Comparison of ENCODE assay signal across 8 mouse cellular contexts in genomic region chr11:102777598-102777997, GRCm38 (mm10). TPM values are rescaled to one million over a fixed set of nuclear protein-coding genes. Genes with fewer than 3 reads are reported as not detected.
DNase-seq lines count a peak whose midpoint lies in the region; ATAC-seq and TF ChIP-seq lines count a peak whose summit lies in the region.

No protein-coding gene starts in this region.

- peak; percentile 47 for DNase-seq in ES-E14 (ENCODE audit: low read depth, low spot score)
- peak; percentile 70 for DNase-seq in heart, postnatal 25 days (ENCODE audit: low spot score)
- peak; percentile 79 to 80 for DNase-seq in layer of hippocampus, postnatal 10 days (ENCODE audit: low spot score in 2 of 2)
- peak; percentile 76 for DNase-seq in mesoderm, embryonic 11.5 days (ENCODE audit: low read depth, low spot score)
- DNase-seq in thymus, postnatal 14 days = no peak

- H3K27me3 ChIP-seq in forebrain, embryonic 13.5 days = no peaks in the 10 kb centered on the region
- H3K27me3 ChIP-seq in stomach, embryonic 14.5 days (ENCODE audit: control insufficient read depth, insufficient read depth, low read length) = no peaks in the 10 kb centered on the region

- H3K9me3 ChIP-seq in ES-E14 (ENCODE audit: control insufficient read depth, insufficient read depth, low read depth, low read length) = no peaks in the 10 kb centered on the region
- H3K9me3 ChIP-seq in forebrain, embryonic 13.5 days (replicated peaks) = no peaks in the 10 kb centered on the region
- no peaks in the 10 kb centered on the region for H3K9me3 ChIP-seq in stomach, embryonic 14.5 days (ENCODE audit: control insufficient read depth, low read depth, low read length)

- peaks cover 2 to 16% of the 10 kb centered on the region in 2 experiments; a peak in 3 of 4 replicates for H3K4me1 ChIP-seq in ES-E14 (ENCODE audit: control insufficient read depth in 2 of 2, insufficient read depth in 2 of 2, low read length in 2 of 2, poor library complexity in 1 of 2)
- peaks cover 2% of the 10 kb centered on the region for H3K4me1 ChIP-seq in bone marrow, adult 2 months (ENCODE audit: control insufficient read depth, insufficient read depth, low read length)
- peaks cover 39% of the 10 kb centered on the region for H3K4me1 ChIP-seq in forebrain, embryonic 13.5 days
- peaks cover 18% of the 10 kb centered on the region; the same call in 1 of the 2 replicates for H3K4me1 ChIP-seq in stomach, embryonic 14.5 days (ENCODE audit: control insufficient read depth, insufficient read depth, low read length)

- 70% methylated on average over 21 of the region's 21 CpGs for WGBS in bone marrow, adult 2 months
- 31% methylated on average over 21 of the region's 21 CpGs for WGBS in forebrain, embryonic 13.5 days
- WGBS in stomach, embryonic 14.5 days = 30% methylated on average over 21 of the region's 21 CpGs

- H3K36me3 ChIP-seq in ES-E14 (ENCODE audit: control insufficient read depth, insufficient read depth, low read length, poor library complexity, severe bottlenecking) = peaks cover 7% of the 10 kb centered on the region; the same call in 1 of the 2 replicates
- peaks cover 17% of the 10 kb centered on the region for H3K36me3 ChIP-seq in forebrain, embryonic 13.5 days (ENCODE audit: poor library complexity, severe bottlenecking)
- no peaks in the 10 kb centered on the region for H3K36me3 ChIP-seq in stomach, embryonic 14.5 days (ENCODE audit: control insufficient read depth, insufficient read depth, low read length)

- peak overlapping the region; percentile 46 for H3K4me2 ChIP-seq in forebrain, embryonic 13.5 days
- H3K4me2 ChIP-seq in stomach, embryonic 14.5 days (replicated peaks; ENCODE audit: low read depth, low read length) = peak overlapping the region; percentile 45

- in situ Hi-C loops in ES-E14 (cut with MboI; ENCODE audit: low sequenced_read_pairs in 2 of 2, unreplicated experiment in 2 of 2) = loop anchor here in 1 of 2 experiments (5.0 kb wide), 1 partner anchor 75 kb away; no protein-coding TSS in a partner anchor

- TF ChIP-seq POLR2A in bone marrow, adult 2 months (IDR thresholded peaks at IDR 0.05; ENCODE audit: borderline replicate concordance, control insufficient read depth, low read depth, low read length) = no peak

- H3K9ac ChIP-seq in ES-E14 (ENCODE audit: insufficient read depth, low read depth, low read length, poor library complexity, severe bottlenecking) = no peak overlapping the region
- peak overlapping the region; percentile 45; the same call in 1 of the 2 replicates for H3K9ac ChIP-seq in forebrain, embryonic 13.5 days
- peak overlapping the region; percentile 32; the same call in 1 of the 2 replicates for H3K9ac ChIP-seq in stomach, embryonic 14.5 days (replicated peaks; ENCODE audit: low read depth, low read length)

- intact Hi-C loops in heart, postnatal 25 days (cut with DNase I) = loop anchor here (1.0 to 2.0 kb wide), 2 partner anchors 41 to 75 kb away; partner anchors contain the start of gene Gjc1

- ATAC-seq in forebrain, embryonic 13.5 days = no peak
- ATAC-seq in stomach, embryonic 14.5 days (ENCODE audit: insufficient number of reproducible peaks, insufficient read depth, low FRiP score, low read depth) = no peak

- no peak overlapping the region for H3K27ac ChIP-seq in ES-E14 (ENCODE audit: insufficient read depth, low read depth, low read length, poor library complexity, severe bottlenecking)
- no peak overlapping the region for H3K27ac ChIP-seq in bone marrow, adult 2 months (ENCODE audit: control insufficient read depth, insufficient read depth, low read depth, low read length, poor library complexity)
- H3K27ac ChIP-seq in forebrain, embryonic 13.5 days = 0 out of 2 replicates have a peak overlapping the region, but pooled peaks have one; percentile 14
- H3K27ac ChIP-seq in stomach, embryonic 14.5 days (ENCODE audit: low read length) = no peak overlapping the region

- peak overlapping the region; percentile 25 to 38; a peak in 2 of 4 replicates for H3K4me3 ChIP-seq in ES-E14 (ENCODE audit: insufficient read depth in 1 of 2, low read depth in 1 of 2, low read length in 2 of 2, poor library complexity in 1 of 2, severe bottlenecking in 1 of 2)
- H3K4me3 ChIP-seq in bone marrow, adult 2 months (replicated peaks; ENCODE audit: control insufficient read depth, low read depth, low read length) = no peak overlapping the region
- 0 out of 2 replicates have a peak overlapping the region, but pooled peaks have one; percentile 6 for H3K4me3 ChIP-seq in forebrain, embryonic 13.5 days
- H3K4me3 ChIP-seq in stomach, embryonic 14.5 days (ENCODE audit: low read depth, low read length) = no peak overlapping the region

- peak; percentile 73 for TF ChIP-seq CTCF in bone marrow, adult 2 months (IDR thresholded peaks at IDR 0.05; ENCODE audit: control insufficient read depth, insufficient read depth, low read length)

TF ChIP-seq in ES-E14, 5 proteins besides CTCF, POLR2A, EP300 and RAD21:
- TF ChIP-seq ZNF384 (IDR thresholded peaks at IDR 0.05; ENCODE audit: low read depth, low read length) (no peak), ZC3H11A (IDR thresholded peaks at IDR 0.05; ENCODE audit: borderline replicate concordance, low read depth, low read length) (peak; percentile 23; the same call in 1 of the 2 replicates), CHD2 (IDR thresholded peaks at IDR 0.05; ENCODE audit: low read depth, low read length) (no peak), HCFC1 (IDR thresholded peaks at IDR 0.05; ENCODE audit: borderline replicate concordance, insufficient read depth, low read length) (no peak), MAFK (IDR thresholded peaks at IDR 0.05; ENCODE audit: insufficient read depth, low read depth, low read length) (no peak)

RNA-seq across cellular contexts. Expression of gene Adam11, which starts 16.4 kb away (rescaled TPM):
- 1.7 and 2.5 TPM in 2 replicates for total RNA-seq in ES-E14 (2012; rRNA removed)
- 2.9 and 11.8 TPM in 2 replicates for polyA plus RNA-seq in bone marrow, adult 2 months (2011; ENCODE audit: insufficient read depth, insufficient read length, low replicate concordance, missing spikeins)
- polyA plus RNA-seq in forebrain, embryonic 13.5 days (2015; fragmentation: Nextera tagmentation; extraction: Ambion mirVana) = 16.1 and 22.6 TPM in 2 replicates
- total RNA-seq in heart, postnatal 25 days (2021) = 1 to 10 TPM; 3.8 to 4.1 TPM
- total RNA-seq in layer of hippocampus, postnatal 10 days (2021) = 100 to 1,000 TPM; 130 to 149 TPM
- polyA plus RNA-seq in stomach, embryonic 14.5 days (2014; fragmentation: Nextera tagmentation; extraction: Ambion mirVana) = 5.5 and 6.8 TPM in 2 replicates

RNA-seq across cellular contexts. Expression of gene Gjc1, which starts 41.9 kb away (rescaled TPM):
- total RNA-seq in ES-E14 (2012; rRNA removed) = 74.8 and 77.1 TPM in 2 replicates
- polyA plus RNA-seq in bone marrow, adult 2 months (2011; ENCODE audit: insufficient read depth, insufficient read length, low replicate concordance, missing spikeins) = 0.41 and 3.4 TPM in 2 replicates
- polyA plus RNA-seq in forebrain, embryonic 13.5 days (2015; fragmentation: Nextera tagmentation; extraction: Ambion mirVana) = 68.3 and 69.2 TPM in 2 replicates
- 10 to 100 TPM; 27.4 to 29.2 TPM for total RNA-seq in heart, postnatal 25 days (2021)
- 10 to 100 TPM; 15.4 to 17.6 TPM for total RNA-seq in layer of hippocampus, postnatal 10 days (2021)
- 57.0 and 64.8 TPM in 2 replicates for polyA plus RNA-seq in stomach, embryonic 14.5 days (2014; fragmentation: Nextera tagmentation; extraction: Ambion mirVana)

RNA-seq across cellular contexts. Expression of gene Higd1b, which starts 58.1 kb away (rescaled TPM):
- 1.0 TPM in 1 of 2 replicates, not detected in the other for total RNA-seq in ES-E14 (2012; rRNA removed)
- 2.1 TPM in 1 of 2 replicates, not detected in the other for polyA plus RNA-seq in bone marrow, adult 2 months (2011; ENCODE audit: insufficient read depth, insufficient read length, low replicate concordance, missing spikeins)
- polyA plus RNA-seq in forebrain, embryonic 13.5 days (2015; fragmentation: Nextera tagmentation; extraction: Ambion mirVana) = 1.2 and 2.0 TPM in 2 replicates
- total RNA-seq in heart, postnatal 25 days (2021) = 10 to 100 TPM; 11.6 to 17.6 TPM
- total RNA-seq in layer of hippocampus, postnatal 10 days (2021) = 10 to 100 TPM in 1 of 2 experiments, 1 to 10 TPM in 1; 9.3 to 11.1 TPM
- not detected in 2 replicates for polyA plus RNA-seq in stomach, embryonic 14.5 days (2014; fragmentation: Nextera tagmentation; extraction: Ambion mirVana)

Comparison
In these comparisons a context has a peak if more than half of its experiments do, and no peak if none do; other contexts are left out.
1. H3K4me3 ChIP-seq: peak in ES-E14 (2 of 2) and forebrain, embryonic 13.5 days (single experiment); none in bone marrow, adult 2 months (single experiment) and stomach, embryonic 14.5 days (single experiment).
2. RNA of gene Adam11, which starts 16.4 kb away (total RNA-seq): 130 to 149 TPM in layer of hippocampus, postnatal 10 days; 3.8 to 4.1 TPM in heart, postnatal 25 days and 1.7 to 2.5 TPM in ES-E14; every median in the first group is over 10 times any median in the second.